Mouse (Mus musculus): ENCODE data around the gene Lgals2. TPM values are rescaled to one million over a fixed set of nuclear protein-coding genes. Genes with fewer than 3 reads are reported as not detected.

Lgals2 gene
- polyA plus RNA-seq, 1 experiment from 2014 or later, result 6.9 TPM

GRCm38 (mm10) chr15:78877810-78878390 lies 22.6 kb upstream of the Lgals2 start:
- Histone ChIP-seq H3K4me1 (replicated peaks; ENCODE audit: control insufficient read depth, insufficient read depth, low read length) (peaks cover 21% of the 10 kb centered on the region), H3K9me3 (ENCODE audit: control insufficient read depth, low read length) (no peaks in the 10 kb centered on the region), H3K27me3 (replicated peaks; ENCODE audit: control insufficient read depth, insufficient read depth, low read length) (no peaks in the 10 kb centered on the region), H3K4me3 (ENCODE audit: low read depth, low read length) (peak overlapping the region; percentile 67), H3K4me2 (peak overlapping the region; percentile 97), H3K36me3 (ENCODE audit: control insufficient read depth, insufficient read depth, low read length) (peaks cover 13% of the 10 kb centered on the region; the same call in 1 of the 2 replicates), H3K27ac (ENCODE audit: low read depth, low read length) (peak overlapping the region; percentile 95), H3K9ac (ENCODE audit: low read depth, low read length) (peak overlapping the region; percentile 90)
- WGBS, result under 1% methylated on average over 17 of the region's 17 CpGs
- no peak for DNase-seq (ENCODE audit: low spot score)
- no peak; the same call in 1 of the 2 replicates for ATAC-seq (replicated peaks; ENCODE audit: low FRiP score)

- peaks cover 21% of the 10 kb centered on the region for H3K4me1 ChIP-seq (replicated peaks; ENCODE audit: control insufficient read depth, insufficient read depth, low read length)
- ATAC-seq (replicated peaks; ENCODE audit: low FRiP score), result peak; percentile 91
- WGBS, result under 1% methylated on average over 83 of the region's 95 CpGs
Observed at GRCm38 (mm10) chr15:78876991-78877809, 21.9 kb upstream of the Lgals2 start, which contains the start of gene Gga1. Gene Gga1, plus strand, starts transcription at chr15:78877190.

GRCm38 (mm10) chr15:78876258-78876696 lies 20.9 kb upstream of the Lgals2 start:
- H3K9me3 ChIP-seq (ENCODE audit: control insufficient read depth, low read length), result no peaks in the 10 kb centered on the region
- H3K4me3 ChIP-seq (ENCODE audit: low read depth, low read length), result peak overlapping the region; percentile 67
- peak; percentile 39 for ATAC-seq (replicated peaks; ENCODE audit: low FRiP score)
- H3K27me3 ChIP-seq (replicated peaks; ENCODE audit: control insufficient read depth, insufficient read depth, low read length), result no peaks in the 10 kb centered on the region
- peak overlapping the region; percentile 90 for H3K9ac ChIP-seq (ENCODE audit: low read depth, low read length)
- 2% methylated on average over 17 of the region's 17 CpGs for WGBS
- peak overlapping the region; percentile 97 for H3K4me2 ChIP-seq
- H3K4me1 ChIP-seq (replicated peaks; ENCODE audit: control insufficient read depth, insufficient read depth, low read length), result peaks cover 21% of the 10 kb centered on the region
- H3K36me3 ChIP-seq (ENCODE audit: control insufficient read depth, insufficient read depth, low read length), result peaks cover 4% of the 10 kb centered on the region; the same call in 1 of the 2 replicates
- peak; percentile 77 for DNase-seq (ENCODE audit: low spot score)
- peak overlapping the region; percentile 95 for H3K27ac ChIP-seq (ENCODE audit: low read depth, low read length)

More at GRCm38 (mm10) chr15:78876991-78877809, 21.9 kb upstream of the Lgals2 start, which contains the start of gene Gga1:
- DNase-seq (ENCODE audit: low spot score), result peak; percentile 94
- Histone ChIP-seq H3K4me3 (ENCODE audit: low read depth, low read length) (peak within 1 kb of the TSS; percentile 67), H3K4me2 (peak within 1 kb of the TSS; percentile 97), H3K27ac (ENCODE audit: low read depth, low read length) (peak within 1 kb of the TSS; percentile 95), H3K36me3 (ENCODE audit: control insufficient read depth, insufficient read depth, low read length) (peaks cover 12% of the 10 kb centered on the region; the same call in 1 of the 2 replicates), H3K9ac (ENCODE audit: low read depth, low read length) (peak within 1 kb of the TSS; percentile 90), H3K27me3 (replicated peaks; ENCODE audit: control insufficient read depth, insufficient read depth, low read length) (no peaks in the 10 kb centered on the region), H3K9me3 (ENCODE audit: control insufficient read depth, low read length) (no peaks in the 10 kb centered on the region)

- Histone ChIP-seq H3K4me3 (ENCODE audit: low read depth, low read length) (peak overlapping the region; percentile 67; the same call in 1 of the 2 replicates), H3K36me3 (ENCODE audit: control insufficient read depth, insufficient read depth, low read length) (peaks cover 3% of the 10 kb centered on the region; the same call in 1 of the 2 replicates), H3K4me2 (peak overlapping the region; percentile 97), H3K9me3 (ENCODE audit: control insufficient read depth, low read length) (no peaks in the 10 kb centered on the region), H3K9ac (ENCODE audit: low read depth, low read length) (no peak overlapping the region), H3K27ac (ENCODE audit: low read depth, low read length) (peak overlapping the region; percentile 95), H3K27me3 (replicated peaks; ENCODE audit: control insufficient read depth, insufficient read depth, low read length) (no peaks in the 10 kb centered on the region), H3K4me1 (replicated peaks; ENCODE audit: control insufficient read depth, insufficient read depth, low read length) (peaks cover 21% of the 10 kb centered on the region)
- DNase-seq (ENCODE audit: low spot score) (no peak), ATAC-seq (replicated peaks; ENCODE audit: low FRiP score) (no peak)
- WGBS, result 84% methylated on average over 5 of the region's 5 CpGs
Observed at GRCm38 (mm10) chr15:78875537-78875936, 20.2 kb upstream of the Lgals2 start.

- Histone ChIP-seq H3K4me1 (replicated peaks; ENCODE audit: control insufficient read depth, insufficient read depth, low read length) (peaks cover 21% of the 10 kb centered on the region), H3K9me3 (ENCODE audit: control insufficient read depth, low read length) (no peaks in the 10 kb centered on the region), H3K4me2 (no peak overlapping the region), H3K9ac (ENCODE audit: low read depth, low read length) (no peak overlapping the region), H3K27me3 (replicated peaks; ENCODE audit: control insufficient read depth, insufficient read depth, low read length) (no peaks in the 10 kb centered on the region), H3K4me3 (ENCODE audit: low read depth, low read length) (no peak overlapping the region), H3K36me3 (ENCODE audit: control insufficient read depth, insufficient read depth, low read length) (peaks cover 2% of the 10 kb centered on the region; the same call in 1 of the 2 replicates), H3K27ac (ENCODE audit: low read depth, low read length) (peak overlapping the region; percentile 95; the same call in 1 of the 2 replicates)
- no peak for ATAC-seq (replicated peaks; ENCODE audit: low FRiP score)
- no peak for DNase-seq (ENCODE audit: low spot score)
- WGBS, result 73% methylated on average over 8 of the region's 8 CpGs
Observed at GRCm38 (mm10) chr15:78874989-78875388, 19.7 kb upstream of the Lgals2 start.

- H3K4me3 ChIP-seq (ENCODE audit: low read depth, low read length), result no peak overlapping the region
- no peak overlapping the region for H3K4me2 ChIP-seq
- H3K27ac ChIP-seq (ENCODE audit: low read depth, low read length), result no peak overlapping the region
- H3K4me1 ChIP-seq (replicated peaks; ENCODE audit: control insufficient read depth, insufficient read depth, low read length), result peaks cover 15% of the 10 kb centered on the region
- H3K27me3 ChIP-seq (replicated peaks; ENCODE audit: control insufficient read depth, insufficient read depth, low read length), result no peaks in the 10 kb centered on the region
- ATAC-seq (replicated peaks; ENCODE audit: low FRiP score) (no peak), DNase-seq (ENCODE audit: low spot score) (no peak)
- H3K36me3 ChIP-seq (ENCODE audit: control insufficient read depth, insufficient read depth, low read length), result no peaks in the 10 kb centered on the region
- 61% methylated on average over 13 of the region's 13 CpGs for WGBS
- H3K9me3 ChIP-seq (ENCODE audit: control insufficient read depth, low read length), result no peaks in the 10 kb centered on the region
- no peak overlapping the region for H3K9ac ChIP-seq (ENCODE audit: low read depth, low read length)
Observed at GRCm38 (mm10) chr15:78873803-78874435, 18.6 kb upstream of the Lgals2 start.

GRCm38 (mm10) chr15:78872021-78872608 lies 16.8 kb upstream of the Lgals2 start:
- H3K4me1 ChIP-seq (replicated peaks; ENCODE audit: control insufficient read depth, insufficient read depth, low read length), result peaks cover 10% of the 10 kb centered on the region
- no peak for DNase-seq (ENCODE audit: low spot score)
- no peak overlapping the region for H3K4me3 ChIP-seq (ENCODE audit: low read depth, low read length)
- no peaks in the 10 kb centered on the region for H3K9me3 ChIP-seq (ENCODE audit: control insufficient read depth, low read length)
- no peak overlapping the region for H3K27ac ChIP-seq (ENCODE audit: low read depth, low read length)
- ATAC-seq (replicated peaks; ENCODE audit: low FRiP score), result no peak
- no peaks in the 10 kb centered on the region for H3K36me3 ChIP-seq (ENCODE audit: control insufficient read depth, insufficient read depth, low read length)
- no peaks in the 10 kb centered on the region for H3K27me3 ChIP-seq (replicated peaks; ENCODE audit: control insufficient read depth, insufficient read depth, low read length)
- WGBS, result 64% methylated on average over 5 of the region's 5 CpGs
- no peak overlapping the region for H3K4me2 ChIP-seq
- peak overlapping the region; percentile 9 for H3K9ac ChIP-seq (ENCODE audit: low read depth, low read length)

GRCm38 (mm10) chr15:78869775-78870174 lies 14.4 kb upstream of the Lgals2 start:
- Histone ChIP-seq H3K27ac (ENCODE audit: low read depth, low read length) (no peak overlapping the region), H3K4me1 (replicated peaks; ENCODE audit: control insufficient read depth, insufficient read depth, low read length) (no peaks in the 10 kb centered on the region), H3K27me3 (replicated peaks; ENCODE audit: control insufficient read depth, insufficient read depth, low read length) (no peaks in the 10 kb centered on the region), H3K36me3 (ENCODE audit: control insufficient read depth, insufficient read depth, low read length) (no peaks in the 10 kb centered on the region), H3K9ac (ENCODE audit: low read depth, low read length) (no peak overlapping the region), H3K4me2 (no peak overlapping the region), H3K4me3 (ENCODE audit: low read depth, low read length) (no peak overlapping the region), H3K9me3 (ENCODE audit: control insufficient read depth, low read length) (no peaks in the 10 kb centered on the region)
- ATAC-seq (replicated peaks; ENCODE audit: low FRiP score) (no peak), DNase-seq (ENCODE audit: low spot score) (no peak)
- WGBS, result 21% methylated on average over 6 of the region's 6 CpGs
